Mouse (Mus musculus) kidney, postnatal 0 days (tissue): ENCODE measurements around the gene Eno2. TPM values are rescaled to one million over a fixed set of nuclear protein-coding genes. Genes with fewer than 3 reads are reported as not detected.

Source experiments
- ATAC-seq: fragments of 200-750 bp; cut with Nextera tagmentation; replicated peaks from 2 replicates; pipeline ENCODE4 v1.8.0; 2017; ENCODE audit warnings: low read depth, moderate number of reproducible peaks, moderate TSS enrichment, moderate library complexity; ENCODE audit not compliant: low FRiP score
- DNase-seq: peaks from one replicate; pipeline ENCODE4 v3.0.0-alpha.2; 2016; ENCODE audit warnings: low spot score
- H3K27ac ChIP-seq: fragments of 300-500 bp; sonication (generic); 2 replicates; pipeline ENCODE4 v1.5.1; 2014; ENCODE audit warnings: mild to moderate bottlenecking
- H3K27me3 ChIP-seq: fragments of 300-500 bp; sonication (generic); 2 replicates; pipeline ENCODE4 v1.6.1; 2014; ENCODE audit warnings: low read length, mixed read lengths; ENCODE audit not compliant: insufficient read depth
- H3K36me3 ChIP-seq: fragments of 300-500 bp; sonication (generic); 2 replicates; pipeline ENCODE4 v1.6.1; 2014; ENCODE audit warnings: low read length, mixed read lengths; ENCODE audit not compliant: insufficient read depth
- H3K4me1 ChIP-seq: fragments of 300-500 bp; sonication (generic); replicated peaks from 2 replicates; pipeline ENCODE4 v1.6.1; 2014; ENCODE audit warnings: antibody characterized with exemption, low read length, mixed read lengths; ENCODE audit not compliant: insufficient read depth
- H3K4me2 ChIP-seq: fragments of 300-500 bp; sonication (generic); 2 replicates; pipeline ENCODE4 v1.6.1; 2014; ENCODE audit warnings: mild to moderate bottlenecking, low read length, moderate library complexity, mixed read lengths
- H3K4me3 ChIP-seq: fragments of 300-500 bp; sonication (generic); replicated peaks from 2 replicates; pipeline ENCODE4 v1.5.1; 2014; ENCODE audit warnings: low read depth, low read length
- H3K9ac ChIP-seq: fragments of 300-500 bp; sonication (generic); 2 replicates; pipeline ENCODE4 v1.6.1; 2014; ENCODE audit warnings: low read depth, low read length
- H3K9me3 ChIP-seq: fragments of 300-500 bp; sonication (generic); replicated peaks from 2 replicates; pipeline ENCODE4 v1.6.1; 2016; ENCODE audit warnings: low read length, inconsistent platforms, mixed read lengths
- CTCF ChIP-seq: IDR thresholded peaks from 2 replicates; pipeline ENCODE4 v1.5.1; 2016; ENCODE audit warnings: antibody characterized with exemption, low read depth, mild to moderate bottlenecking, moderate library complexity
- WGBS: fragments of 180-500 bp; shearing (Covaris S2); extraction: QIAGEN DNeasy Blood & Tissue Kit; methylation state at CpG from one replicate; pipeline ENCODE4 v1.1.7; 2014; 5-methylcytosine and 5-hydroxymethylcytosine counted together
- polyA plus RNA-seq: library from polyadenylated mRNA; unstranded; fragments of >200 nt; fragmentation: Nextera tagmentation; extraction: Ambion mirVana; gene quantifications from 2 replicates; pipeline ENCODE4 v1.2.1, GENCODE M21; 2015

Gene Eno2
- polyA plus RNA-seq, 1 experiment from 2014 or later: 7.6 TPM

DNA sequence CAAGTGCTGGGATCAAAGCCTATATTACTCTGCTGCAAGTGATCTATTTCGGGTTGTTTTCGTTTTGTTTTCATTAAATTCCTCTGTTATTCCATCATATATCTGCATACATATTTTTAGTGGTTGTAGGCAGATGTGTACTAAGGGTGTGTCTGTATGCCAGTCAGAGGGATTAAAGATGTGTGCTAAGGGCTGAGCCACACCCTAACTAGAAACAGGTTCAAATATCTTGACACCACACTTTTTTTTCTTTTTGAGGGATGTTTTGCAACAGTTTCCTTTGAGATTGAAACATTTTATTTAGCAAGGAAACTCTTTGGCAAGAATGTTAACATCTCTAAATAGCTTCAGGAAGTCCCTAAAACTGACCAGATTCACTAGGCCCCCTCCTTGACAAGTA, 26.7 kb upstream of the Eno2 start:
- H3K4me3 ChIP-seq: no peak overlapping the region
- no peaks in the 10 kb centered on the region for H3K4me1 ChIP-seq
- WGBS: 79% methylated on average over 2 of the region's 2 CpGs
- H3K4me2 ChIP-seq: no peak overlapping the region
- TF ChIP-seq CTCF: no peak
- H3K27ac ChIP-seq: peak overlapping the region; percentile 78; the same call in 1 of the 2 replicates
- no peak for DNase-seq
- no peak for ATAC-seq
- no peaks in the 10 kb centered on the region for H3K27me3 ChIP-seq
- no peak overlapping the region for H3K9ac ChIP-seq
- no peaks in the 10 kb centered on the region for H3K9me3 ChIP-seq
- no peaks in the 10 kb centered on the region for H3K36me3 ChIP-seq

- TF ChIP-seq CTCF: no peak
- H3K4me1 ChIP-seq: no peaks in the 10 kb centered on the region
- no peaks in the 10 kb centered on the region for H3K27me3 ChIP-seq
- H3K27ac ChIP-seq: peak overlapping the region; percentile 78; the same call in 1 of the 2 replicates
- ATAC-seq (peak; percentile 59; the same call in 1 of the 2 replicates), DNase-seq (no peak)
- no peak overlapping the region for H3K4me3 ChIP-seq
- no peak overlapping the region for H3K4me2 ChIP-seq
- WGBS: 54% methylated on average over 4 of the region's 4 CpGs
- no peak overlapping the region for H3K9ac ChIP-seq
- no peaks in the 10 kb centered on the region for H3K36me3 ChIP-seq
- no peaks in the 10 kb centered on the region for H3K9me3 ChIP-seq
Measured at GRCm38 (mm10) chr6:124795781-124796180, 26.3 kb upstream of the Eno2 start.

- DNase-seq (no peak), ATAC-seq (no peak)
- Histone ChIP-seq H3K36me3 (no peaks in the 10 kb centered on the region), H3K27me3 (no peaks in the 10 kb centered on the region), H3K9me3 (no peaks in the 10 kb centered on the region), H3K4me2 (no peak overlapping the region), H3K9ac (no peak overlapping the region), H3K4me3 (no peak overlapping the region), H3K4me1 (no peaks in the 10 kb centered on the region), H3K27ac (no peak overlapping the region)
- 76% methylated on average over 3 of the region's 3 CpGs for WGBS
- no peak for TF ChIP-seq CTCF
Measured at GRCm38 (mm10) chr6:124791911-124792310, 22.4 kb upstream of the Eno2 start.

- no peak overlapping the region for H3K9ac ChIP-seq
- H3K27me3 ChIP-seq: no peaks in the 10 kb centered on the region
- DNase-seq: peak; percentile 89
- H3K4me1 ChIP-seq: no peaks in the 10 kb centered on the region
- no peak overlapping the region for H3K4me2 ChIP-seq
- H3K9me3 ChIP-seq: no peaks in the 10 kb centered on the region
- no peak overlapping the region for H3K4me3 ChIP-seq
- peak overlapping the region; percentile 50; the same call in 1 of the 2 replicates for H3K27ac ChIP-seq
- no peaks in the 10 kb centered on the region for H3K36me3 ChIP-seq
- 0 out of 2 replicates have a peak, but pooled peaks have one; percentile 23 for ATAC-seq
- WGBS: 29% methylated on average over 4 of the region's 4 CpGs
- no peak for TF ChIP-seq CTCF
Measured at GRCm38 (mm10) chr6:124790121-124790520, 20.6 kb upstream of the Eno2 start.

GRCm38 (mm10) chr6:124789519-124789918, 20.0 kb upstream of the Eno2 start:
- H3K27me3 ChIP-seq: no peaks in the 10 kb centered on the region
- no peaks in the 10 kb centered on the region for H3K9me3 ChIP-seq
- H3K36me3 ChIP-seq: no peaks in the 10 kb centered on the region
- DNase-seq (no peak), ATAC-seq (0 out of 2 replicates have a peak, but pooled peaks have one; percentile 27)
- no peak overlapping the region for H3K4me3 ChIP-seq
- no peaks in the 10 kb centered on the region for H3K4me1 ChIP-seq
- TF ChIP-seq CTCF: no peak
- H3K4me2 ChIP-seq: no peak overlapping the region
- 75% methylated on average over 4 of the region's 4 CpGs for WGBS
- H3K27ac ChIP-seq: 0 out of 2 replicates have a peak overlapping the region, but pooled peaks have one; percentile 21
- H3K9ac ChIP-seq: no peak overlapping the region

DNA sequence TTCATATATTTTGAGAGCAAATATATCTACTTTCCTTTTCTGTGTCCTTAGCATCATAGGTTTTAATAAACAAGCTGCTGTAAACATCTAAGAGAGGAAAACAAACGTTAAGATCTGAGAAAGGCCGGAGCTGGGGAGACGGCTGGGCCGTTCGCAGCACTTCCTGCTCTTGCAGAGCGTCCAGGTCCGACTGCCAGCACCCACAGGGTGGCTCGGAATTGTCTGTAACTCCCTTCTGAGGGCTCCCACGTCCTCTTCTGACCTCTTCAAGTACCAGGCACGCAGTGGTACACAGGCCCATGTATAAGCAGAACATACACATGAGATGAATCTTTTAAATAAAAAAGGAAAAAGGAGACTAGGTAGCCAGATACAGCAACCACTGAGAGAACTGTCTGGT, 18.2 kb upstream of the Eno2 start:
- Histone ChIP-seq H3K27me3 (no peaks in the 10 kb centered on the region), H3K27ac (no peak overlapping the region), H3K36me3 (no peaks in the 10 kb centered on the region), H3K9me3 (no peaks in the 10 kb centered on the region), H3K9ac (no peak overlapping the region), H3K4me2 (no peak overlapping the region), H3K4me3 (no peak overlapping the region), H3K4me1 (no peaks in the 10 kb centered on the region)
- ATAC-seq (no peak), DNase-seq (no peak)
- no peak for TF ChIP-seq CTCF
- 73% methylated on average over 10 of the region's 10 CpGs for WGBS
